Mouse (Mus musculus) spleen, adult 2 months (tissue): ENCODE data around the gene Rnps1. TPM values are rescaled to one million over a fixed set of nuclear protein-coding genes. Genes with fewer than 3 reads are reported as not detected.
"Not testable (repeated sequence)": the region's sequence is repeated elsewhere in the genome, so short reads cannot be mapped to it uniquely, and the experiment has no call there.

Source experiments
- DNase-seq, 2 experiments: peaks; one replicate each; pipeline versions ENCODE4 v3.0.0 to v3.0.0-alpha.2; 2012 to 2021; ENCODE audit warnings: low spot score in 2 of 2, low read depth in 1 of 2
- H3K27ac ChIP-seq: fragments of 200-500 bp; 2 replicates; pipeline ENCODE4 v1.5.1; 2012; ENCODE audit warnings: low read length, inconsistent platforms; ENCODE audit not compliant: insufficient read depth
- H3K27me3 ChIP-seq: fragments of 200-500 bp; 2 replicates; pipeline ENCODE4 v1.6.1; 2012; ENCODE audit warnings: mild to moderate bottlenecking, moderate library complexity, low read length, inconsistent platforms; ENCODE audit not compliant: control insufficient read depth, insufficient read depth
- H3K36me3 ChIP-seq: fragments of 200-500 bp; 2 replicates; pipeline ENCODE4 v1.6.1; 2012; ENCODE audit warnings: mild to moderate bottlenecking, low read length, inconsistent platforms; ENCODE audit not compliant: control insufficient read depth, insufficient read depth
- H3K4me1 ChIP-seq: fragments of 200-500 bp; 2 replicates; pipeline ENCODE4 v1.6.1; 2011; ENCODE audit warnings: inconsistent platforms; ENCODE audit not compliant: control insufficient read depth, insufficient read depth, insufficient read length
- H3K4me3 ChIP-seq: fragments of 200-500 bp; 2 replicates; pipeline ENCODE4 v1.5.1; 2011; ENCODE audit warnings: mild to moderate bottlenecking, inconsistent platforms; ENCODE audit not compliant: insufficient read depth, insufficient read length; ENCODE audit errors: extremely low read depth
- CTCF ChIP-seq: fragments of 200-500 bp; IDR thresholded peaks from 2 replicates; pipeline ENCODE4 v1.5.1; 2011; ENCODE audit warnings: mild to moderate bottlenecking, inconsistent platforms; ENCODE audit not compliant: insufficient read depth, insufficient read length, insufficient replicate concordance; ENCODE audit errors: extremely low read depth
- POLR2A ChIP-seq: fragments of 200-500 bp; IDR thresholded peaks from 2 replicates; pipeline ENCODE4 v1.6.1; 2011; ENCODE audit warnings: low read depth, low read length, inconsistent platforms
- WGBS: fragments of 180-500 bp; shearing (Covaris S2); methylation state at CpG from one replicate; pipeline ENCODE4 v1.1.7; 2018; 5-methylcytosine and 5-hydroxymethylcytosine counted together
- polyA plus RNA-seq: library from polyadenylated mRNA; depleted of rRNA; stranded (reverse); fragments of >200 nt; gene quantifications from 2 replicates; pipeline ENCODE4 v1.2.3, GENCODE M21; 2012

The Rnps1 gene
- polyA plus RNA-seq, 1 experiment: 87.0 TPM

GRCm38 (mm10) chr17:24415011-24415410, 646 bp downstream of the Rnps1 start:
- DNase-seq: peak in 1 of 2 experiments; percentile 11
- Histone ChIP-seq H3K27ac (peak overlapping the region; percentile 81), H3K4me3 (peak overlapping the region; percentile 89), H3K27me3 (no peaks in the 10 kb centered on the region), H3K36me3 (peaks cover 15% of the 10 kb centered on the region), H3K4me1 (peaks cover 3% of the 10 kb centered on the region; the same call in 1 of the 2 replicates)
- under 1% methylated on average over 21 of the region's 21 CpGs for WGBS
- TF ChIP-seq CTCF (no peak), POLR2A (no peak)

- TF ChIP-seq CTCF (no peak), POLR2A (no peak)
- peaks cover 3% of the 10 kb centered on the region; the same call in 1 of the 2 replicates for H3K4me1 ChIP-seq
- no peak overlapping the region for H3K27ac ChIP-seq
- no peak for DNase-seq
- H3K27me3 ChIP-seq: no peaks in the 10 kb centered on the region
- 80% methylated on average over 3 of the region's 3 CpGs for WGBS
- peaks cover 18% of the 10 kb centered on the region for H3K36me3 ChIP-seq
- no peak overlapping the region for H3K4me3 ChIP-seq
Observed at GRCm38 (mm10) chr17:24416051-24416652, 1.8 kb downstream of the Rnps1 start.

GRCm38 (mm10) chr17:24423114-24423513, 8.7 kb downstream of the Rnps1 start:
- no peak overlapping the region for H3K4me3 ChIP-seq
- no peak for TF ChIP-seq CTCF
- no peak for TF ChIP-seq POLR2A
- H3K36me3 ChIP-seq: peaks cover 40% of the 10 kb centered on the region
- DNase-seq: no peak
- H3K27ac ChIP-seq: no peak overlapping the region
- H3K27me3 ChIP-seq: no peaks in the 10 kb centered on the region
- peaks cover 4% of the 10 kb centered on the region; the same call in 1 of the 2 replicates for H3K4me1 ChIP-seq
- 96% methylated on average over 4 of the region's 4 CpGs for WGBS

GRCm38 (mm10) chr17:24424489-24424888, 10.1 kb downstream of the Rnps1 start:
- peaks cover 4% of the 10 kb centered on the region; the same call in 1 of the 2 replicates for H3K4me1 ChIP-seq
- no peak overlapping the region for H3K27ac ChIP-seq
- WGBS: 91% methylated on average over 5 of the region's 5 CpGs
- DNase-seq: no peak
- TF ChIP-seq CTCF (no peak), POLR2A (no peak)
- H3K36me3 ChIP-seq: peaks cover 35% of the 10 kb centered on the region
- no peaks in the 10 kb centered on the region for H3K27me3 ChIP-seq
- H3K4me3 ChIP-seq: no peak overlapping the region

GRCm38 (mm10) chr17:24425326-24425725, 11.0 kb downstream of the Rnps1 start:
- WGBS: 89% methylated on average over 6 of the region's 8 CpGs
- peaks cover 28% of the 10 kb centered on the region for H3K36me3 ChIP-seq
- DNase-seq, H3K4me1 ChIP-seq, H3K27me3 ChIP-seq, H3K27ac ChIP-seq, H3K4me3 ChIP-seq: not testable (repeated sequence)

- Histone ChIP-seq H3K4me3 (no peak overlapping the region), H3K27me3 (no peaks in the 10 kb centered on the region), H3K27ac (no peak overlapping the region), H3K36me3 (peaks cover 25% of the 10 kb centered on the region), H3K4me1 (peaks cover 4% of the 10 kb centered on the region; the same call in 1 of the 2 replicates)
- TF ChIP-seq POLR2A (no peak), CTCF (no peak)
- no peak for DNase-seq
- 91% methylated on average over 7 of the region's 7 CpGs for WGBS
Observed at GRCm38 (mm10) chr17:24425905-24426304, 11.5 kb downstream of the Rnps1 start.

- DNase-seq: peak; percentile 45 to 90
- peak within 1 kb of the TSS; percentile 78 for H3K4me3 ChIP-seq
- WGBS: 1% methylated on average over 48 of the region's 48 CpGs
- peaks cover 4% of the 10 kb centered on the region; the same call in 1 of the 2 replicates for H3K4me1 ChIP-seq
- peak within 1 kb of the TSS; percentile 88 for H3K27ac ChIP-seq
- TF ChIP-seq CTCF: no peak
- peak; percentile 77 for TF ChIP-seq POLR2A
- peaks cover 20% of the 10 kb centered on the region for H3K36me3 ChIP-seq
- H3K27me3 ChIP-seq: no peaks in the 10 kb centered on the region
Observed at GRCm38 (mm10) chr17:24426471-24427169, 12.3 kb downstream of the Rnps1 start, which contains the start of gene Eci1. Gene Eci1, plus strand, starts transcription at chr17:24426641.
